Mouse (Mus musculus) liver, embryonic 16.5 days (tissue): Measurements from ENCODE around the gene 9430015G10Rik. TPM values are rescaled to one million over a fixed set of nuclear protein-coding genes. Genes with fewer than 3 reads are reported as not detected.

Source experiments
- ATAC-seq: fragments of 200-750 bp; cut with Nextera tagmentation; 2 replicates; pipeline ENCODE4 v1.8.0; 2017; ENCODE audit warnings: low read depth, mild to moderate bottlenecking, moderate number of reproducible peaks, moderate library complexity
- H3K27ac ChIP-seq: fragments of 300-500 bp; sonication (generic); 2 replicates; pipeline ENCODE4 v1.5.1; 2014; ENCODE audit warnings: mild to moderate bottlenecking, low read length
- H3K27me3 ChIP-seq: fragments of 300-500 bp; sonication (generic); 2 replicates; pipeline ENCODE4 v1.6.1; 2014; ENCODE audit warnings: low read depth, low read length, mixed read lengths; ENCODE audit not compliant: control insufficient read depth, insufficient read depth
- H3K36me3 ChIP-seq: fragments of 300-500 bp; sonication (generic); 2 replicates; pipeline ENCODE4 v1.6.1; 2014; ENCODE audit warnings: mild to moderate bottlenecking; ENCODE audit not compliant: control insufficient read depth, insufficient read depth
- H3K4me1 ChIP-seq: fragments of 300-500 bp; sonication (generic); 2 replicates; pipeline ENCODE4 v1.6.1; 2014; ENCODE audit warnings: low read depth, low read length, mixed read lengths; ENCODE audit not compliant: control insufficient read depth
- H3K4me2 ChIP-seq: fragments of 300-500 bp; sonication (generic); 2 replicates; pipeline ENCODE4 v1.6.1; 2014; ENCODE audit warnings: low read depth, low read length, mixed read lengths
- H3K4me3 ChIP-seq: fragments of 300-500 bp; sonication (generic); 2 replicates; pipeline ENCODE4 v1.5.1; 2014; ENCODE audit warnings: low read depth, mild to moderate bottlenecking, low read length
- H3K9ac ChIP-seq: fragments of 300-500 bp; sonication (generic); 2 replicates; pipeline ENCODE4 v1.6.1; 2014; ENCODE audit warnings: low read depth, low read length
- H3K9me3 ChIP-seq: fragments of 300-500 bp; sonication (generic); replicated peaks from 2 replicates; pipeline ENCODE4 v1.6.1; 2016; ENCODE audit warnings: low read length; ENCODE audit not compliant: control insufficient read depth
- WGBS: fragments of 180-500 bp; shearing (Covaris S2); extraction: QIAGEN DNeasy Blood & Tissue Kit; methylation state at CpG from one replicate; pipeline ENCODE4 v1.1.7; 2014; ENCODE audit not compliant: insufficient replicate concordance; 5-methylcytosine and 5-hydroxymethylcytosine counted together
- polyA plus RNA-seq: library from polyadenylated mRNA; unstranded; fragments of >200 nt; fragmentation: Nextera tagmentation; extraction: Ambion mirVana; gene quantifications from 2 replicates; pipeline ENCODE4 v1.2.1, GENCODE M21; 2015

9430015G10Rik gene
- 11.4 and 13.4 TPM in 2 replicates for polyA plus RNA-seq

DNA sequence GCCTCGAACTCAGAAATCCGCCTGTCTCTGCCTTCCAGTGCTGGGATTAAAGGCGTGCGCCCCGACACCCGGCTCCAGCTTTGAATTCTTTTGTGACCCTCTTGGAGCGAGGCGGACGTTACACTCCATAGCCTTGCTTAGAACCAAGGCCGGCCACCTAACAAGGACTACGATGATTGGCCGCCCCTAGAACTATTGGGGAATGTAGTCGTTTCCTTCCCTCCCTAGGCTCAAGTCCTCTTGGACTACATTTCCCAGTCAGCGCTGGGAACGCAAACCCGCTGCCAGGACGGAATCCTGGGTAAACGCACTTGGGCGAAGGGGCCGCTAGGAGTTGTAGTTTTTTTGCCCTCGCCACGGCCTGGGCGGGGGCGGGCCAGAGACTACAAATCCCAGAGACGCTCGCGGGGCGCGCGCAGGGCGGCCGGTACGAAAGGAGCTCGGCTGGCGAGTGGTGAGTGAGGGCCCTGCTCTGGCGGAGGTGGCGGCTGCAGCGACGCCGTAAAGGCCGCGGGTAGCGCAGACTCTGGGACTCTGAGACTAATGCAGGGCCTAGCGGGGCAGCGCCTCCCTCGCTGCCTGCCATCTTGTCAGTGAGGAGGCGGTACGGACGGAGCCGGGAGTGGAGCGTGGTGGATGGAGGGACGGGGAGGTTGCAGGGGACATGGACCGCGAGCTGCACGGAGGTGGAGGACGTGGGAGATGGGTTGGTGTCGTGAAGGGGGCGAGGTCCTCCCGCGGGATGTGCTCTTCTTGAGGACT is at the start of gene 9430015G10Rik:
Gene 9430015G10Rik (plus strand): TSS at position 413 of the 762 bp plus-strand sequence.
- peak within 1 kb of the TSS; percentile 83 for H3K4me3 ChIP-seq
- H3K4me2 ChIP-seq, result peak within 1 kb of the TSS; percentile 73
- peak; percentile 97 for ATAC-seq
- no peaks in the 10 kb centered on the region for H3K36me3 ChIP-seq
- peaks cover 18% of the 10 kb centered on the region for H3K4me1 ChIP-seq
- H3K27ac ChIP-seq, result peak within 1 kb of the TSS; percentile 90
- H3K9me3 ChIP-seq, result no peaks in the 10 kb centered on the region
- H3K27me3 ChIP-seq, result no peaks in the 10 kb centered on the region
- WGBS, result under 1% methylated on average over 60 of the region's 60 CpGs
- peak within 1 kb of the TSS; percentile 92 for H3K9ac ChIP-seq

- Histone ChIP-seq H3K4me3 (no peak overlapping the region), H3K9me3 (no peaks in the 10 kb centered on the region), H3K36me3 (no peaks in the 10 kb centered on the region), H3K4me2 (no peak overlapping the region), H3K4me1 (no peaks in the 10 kb centered on the region), H3K9ac (no peak overlapping the region), H3K27me3 (no peaks in the 10 kb centered on the region), H3K27ac (no peak overlapping the region)
- no peak for ATAC-seq
- 38% methylated on average over 4 of the region's 4 CpGs for WGBS
These were observed 45.8 kb upstream of the 9430015G10Rik start for GRCm38 (mm10) chr4:156063861-156064509.

DNA sequence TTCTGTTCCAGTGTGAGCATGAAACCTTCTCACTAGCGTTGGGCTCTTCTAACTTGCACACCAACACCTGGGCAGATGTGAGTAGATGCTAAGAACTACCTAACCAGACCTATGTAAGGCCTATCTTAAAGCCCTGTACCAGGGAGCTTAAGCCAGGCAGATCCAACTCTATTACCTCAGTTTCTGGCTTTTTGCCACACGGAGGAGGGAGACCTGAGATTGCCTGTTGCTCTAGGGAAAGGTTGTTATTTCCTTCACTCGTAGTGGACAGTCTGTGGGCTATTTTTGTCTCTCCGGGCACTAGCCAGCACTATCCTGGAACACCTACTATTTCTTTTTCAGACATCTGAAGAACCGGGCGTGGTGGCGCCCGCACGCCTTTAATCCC is 45.3 kb upstream of the 9430015G10Rik start:
- 69% methylated on average over 9 of the region's 9 CpGs for WGBS
- Histone ChIP-seq H3K9me3 (no peaks in the 10 kb centered on the region), H3K27ac (no peak overlapping the region), H3K4me3 (no peak overlapping the region), H3K4me1 (no peaks in the 10 kb centered on the region), H3K9ac (no peak overlapping the region), H3K27me3 (no peaks in the 10 kb centered on the region), H3K4me2 (no peak overlapping the region), H3K36me3 (no peaks in the 10 kb centered on the region)
- ATAC-seq, result no peak

DNA sequence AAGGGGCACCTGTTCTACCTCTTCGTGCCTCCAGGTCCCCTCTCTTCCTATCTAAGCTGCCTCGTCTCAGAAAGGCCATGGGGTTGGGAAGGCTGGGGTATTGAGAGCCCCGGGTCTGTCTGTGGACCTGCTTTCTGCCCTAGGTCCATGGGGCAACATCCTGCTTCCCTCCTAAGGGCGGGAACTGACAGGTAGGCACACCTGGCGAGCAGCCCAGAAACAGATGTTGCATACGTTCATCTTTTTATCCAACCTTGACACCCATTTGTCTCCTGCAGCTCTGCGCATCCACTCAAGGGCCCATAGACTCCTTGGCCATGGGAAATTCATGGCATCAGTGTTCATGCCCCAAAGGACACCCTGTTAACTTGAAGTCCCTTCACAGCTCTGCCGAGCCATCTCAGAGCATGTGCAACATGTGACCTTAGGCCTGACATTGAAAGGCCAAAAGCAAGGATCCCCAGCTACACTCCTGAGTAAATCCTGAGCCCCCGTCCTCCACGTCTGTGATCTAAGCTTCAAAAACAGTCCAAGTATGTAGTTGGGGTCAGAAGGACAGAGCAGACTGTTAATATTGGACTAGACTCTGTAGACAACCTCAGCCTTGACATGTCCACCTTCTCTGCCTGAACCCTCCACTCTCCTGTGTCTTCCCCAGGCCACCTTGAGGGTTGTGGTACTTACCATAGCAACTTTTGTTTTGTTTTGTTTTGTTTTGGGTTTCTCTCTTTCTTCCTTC is 44.5 kb upstream of the 9430015G10Rik start:
- H3K27me3 ChIP-seq, result no peaks in the 10 kb centered on the region
- H3K4me2 ChIP-seq, result no peak overlapping the region
- ATAC-seq, result no peak
- H3K27ac ChIP-seq, result no peak overlapping the region
- no peak overlapping the region for H3K4me3 ChIP-seq
- no peaks in the 10 kb centered on the region for H3K9me3 ChIP-seq
- no peaks in the 10 kb centered on the region for H3K4me1 ChIP-seq
- H3K36me3 ChIP-seq, result no peaks in the 10 kb centered on the region
- H3K9ac ChIP-seq, result no peak overlapping the region
- 65% methylated on average over 10 of the region's 10 CpGs for WGBS

DNA sequence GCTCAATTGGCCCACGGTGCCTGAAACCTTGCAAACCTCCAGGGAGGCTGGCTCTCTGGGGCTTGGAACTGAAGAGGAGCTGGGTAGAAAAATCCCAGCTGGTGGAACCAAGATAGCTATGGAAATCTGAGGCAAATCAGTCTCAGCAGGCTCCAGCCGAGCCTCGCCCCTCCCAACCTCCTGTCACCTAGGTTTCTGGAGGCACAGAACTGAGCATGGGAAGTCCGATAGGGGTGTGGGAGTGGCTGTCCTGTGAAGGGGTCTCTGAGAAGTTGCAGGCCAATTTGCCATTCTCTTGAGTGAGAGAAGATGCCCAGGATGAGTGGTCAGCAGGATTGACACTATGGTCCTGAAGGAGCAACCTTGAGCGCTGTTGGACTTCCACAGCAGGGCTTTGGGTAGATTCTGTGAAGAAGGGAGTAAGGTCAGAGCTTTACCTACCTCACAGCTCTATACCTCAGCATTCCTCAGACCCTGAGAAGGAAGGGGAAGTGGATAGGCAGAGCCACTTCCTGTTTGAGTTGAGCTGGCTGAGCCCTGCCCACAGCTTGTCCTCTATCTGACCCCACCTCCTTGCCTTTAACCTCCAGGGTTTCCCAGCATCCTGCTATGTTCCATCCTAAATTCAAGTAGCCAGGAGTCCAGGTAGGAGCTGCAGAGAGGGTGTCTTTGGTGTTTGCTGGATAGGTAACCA is 42.4 kb upstream of the 9430015G10Rik start:
- H3K9ac ChIP-seq, result no peak overlapping the region
- H3K36me3 ChIP-seq, result no peaks in the 10 kb centered on the region
- no peak overlapping the region for H3K27ac ChIP-seq
- H3K4me3 ChIP-seq, result no peak overlapping the region
- ATAC-seq, result no peak
- H3K4me1 ChIP-seq, result no peaks in the 10 kb centered on the region
- WGBS, result 39% methylated on average over 5 of the region's 5 CpGs
- no peaks in the 10 kb centered on the region for H3K27me3 ChIP-seq
- no peaks in the 10 kb centered on the region for H3K9me3 ChIP-seq
- H3K4me2 ChIP-seq, result no peak overlapping the region

- no peaks in the 10 kb centered on the region for H3K4me1 ChIP-seq
- WGBS, result 83% methylated on average over 8 of the region's 8 CpGs
- no peak for ATAC-seq
- H3K9me3 ChIP-seq, result no peaks in the 10 kb centered on the region
- no peaks in the 10 kb centered on the region for H3K36me3 ChIP-seq
- H3K27ac ChIP-seq, result no peak overlapping the region
- no peak overlapping the region for H3K4me3 ChIP-seq
- no peak overlapping the region for H3K4me2 ChIP-seq
- no peaks in the 10 kb centered on the region for H3K27me3 ChIP-seq
- H3K9ac ChIP-seq, result no peak overlapping the region
These were observed 40.1 kb upstream of the 9430015G10Rik start for GRCm38 (mm10) chr4:156069701-156070100.

DNA sequence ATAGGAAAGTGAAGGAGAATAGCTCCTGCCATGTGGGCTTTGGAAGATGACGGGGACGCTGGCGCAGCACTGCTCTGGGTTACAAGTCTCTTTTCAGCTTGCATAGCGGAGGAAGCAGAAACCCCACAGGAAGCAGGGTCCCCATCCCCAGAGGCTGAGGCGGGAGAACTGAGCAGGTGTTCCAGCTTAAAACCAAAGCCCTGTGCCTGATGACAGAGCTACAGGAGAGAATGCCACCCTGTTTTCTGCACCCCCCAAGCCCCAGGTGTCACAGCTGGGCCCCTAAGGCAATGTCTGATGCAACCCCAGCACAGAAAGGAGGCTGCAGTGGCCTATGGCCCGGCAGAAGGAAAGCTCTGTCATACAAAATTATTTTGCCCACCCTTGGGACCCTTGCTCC is 39.5 kb upstream of the 9430015G10Rik start:
- Histone ChIP-seq H3K36me3 (no peaks in the 10 kb centered on the region), H3K9ac (no peak overlapping the region), H3K27me3 (no peaks in the 10 kb centered on the region), H3K9me3 (no peaks in the 10 kb centered on the region), H3K4me2 (no peak overlapping the region), H3K4me1 (no peaks in the 10 kb centered on the region), H3K4me3 (no peak overlapping the region), H3K27ac (no peak overlapping the region)
- peak; percentile 32; the same call in 1 of the 2 replicates for ATAC-seq
- WGBS, result 38% methylated on average over 6 of the region's 6 CpGs

DNA sequence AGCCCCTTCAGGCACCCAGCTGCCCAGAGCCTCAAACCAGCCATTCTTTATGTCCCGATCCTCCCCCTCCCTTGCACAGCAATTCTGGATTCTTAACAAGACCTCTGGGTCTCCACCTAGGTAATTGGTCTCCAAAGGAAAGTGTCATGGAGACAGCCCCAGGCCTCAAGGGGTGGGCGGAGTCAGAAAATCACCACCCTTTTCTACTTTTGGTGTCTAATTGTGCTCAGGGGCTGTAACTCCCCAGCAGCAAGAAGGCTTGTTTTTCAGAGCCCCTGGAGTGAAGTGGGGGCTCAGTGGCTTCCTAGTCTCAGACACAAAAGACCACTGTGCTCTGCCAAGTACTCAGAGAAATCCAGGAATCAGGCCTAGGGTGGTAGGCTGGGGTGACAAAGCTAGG is 39.1 kb upstream of the 9430015G10Rik start:
- no peak overlapping the region for H3K9ac ChIP-seq
- no peaks in the 10 kb centered on the region for H3K36me3 ChIP-seq
- no peaks in the 10 kb centered on the region for H3K9me3 ChIP-seq
- no peak overlapping the region for H3K27ac ChIP-seq
- no peaks in the 10 kb centered on the region for H3K27me3 ChIP-seq
- no peaks in the 10 kb centered on the region for H3K4me1 ChIP-seq
- 62% methylated on average over 2 of the region's 2 CpGs for WGBS
- H3K4me3 ChIP-seq, result no peak overlapping the region
- H3K4me2 ChIP-seq, result no peak overlapping the region
- no peak for ATAC-seq
